Mouse (Mus musculus) megakaryocyte, embryonic 14.5 days (primary cell): ENCODE data around the gene Lmo1. TPM values are rescaled to one million over a fixed set of nuclear protein-coding genes. Genes with fewer than 3 reads are reported as not detected.

Experiments used
- H3K27me3 ChIP-seq: replicated peaks from 2 replicates; pipeline ENCODE3; 2012; ENCODE audit warnings: inconsistent platforms
- H3K36me3 ChIP-seq: replicated peaks from 2 replicates; pipeline ENCODE3; 2012; ENCODE audit warnings: low read length, inconsistent platforms, mixed read lengths
- H3K4me1 ChIP-seq: 2 replicates; pipeline ENCODE4 v1.6.1; 2012; ENCODE audit warnings: inconsistent platforms
- H3K4me3 ChIP-seq: replicated peaks from 2 replicates; pipeline ENCODE3; 2012; ENCODE audit warnings: moderate library complexity, mild to moderate bottlenecking, inconsistent platforms
- H3K9me3 ChIP-seq: 2 replicates; pipeline ENCODE4 v1.6.1; 2012; ENCODE audit warnings: inconsistent platforms
- FLI1 ChIP-seq: IDR thresholded peaks from 2 replicates; pipeline ENCODE4 v1.6.1; 2012; ENCODE audit warnings: low read length, inconsistent platforms, mixed read lengths
- GATA1 ChIP-seq: IDR thresholded peaks from 3 replicates; pipeline ENCODE4 v1.6.1; 2012; ENCODE audit warnings: mixed read lengths, low read length, inconsistent platforms, borderline replicate concordance
- polyA plus RNA-seq: library from polyadenylated mRNA; stranded (reverse); fragments of >175 nt; gene quantifications from 2 replicates; pipeline ENCODE4 v1.2.3, GENCODE M21; 2012; ENCODE audit warnings: low replicate concordance; ENCODE audit not compliant: insufficient read depth

The Lmo1 gene
- polyA plus RNA-seq = 0.58 TPM in 1 of 2 replicates, not detected in the other

- peaks cover 73% of the 10 kb centered on the region for H3K27me3 ChIP-seq
- H3K9me3 ChIP-seq = 0 out of 2 replicates have a peak, but pooled peaks cover 3% of the 10 kb centered on the region
- H3K4me3 ChIP-seq = peak within 1 kb of the TSS; percentile 73
- TF ChIP-seq GATA1 (no peak), FLI1 (no peak)
- H3K4me1 ChIP-seq = peaks cover 11% of the 10 kb centered on the region
- H3K36me3 ChIP-seq = no peaks in the 10 kb centered on the region
Measured at GRCm38 (mm10) chr7:109174949-109175669, at the start of gene Lmo1. TSS of gene Lmo1 (minus strand) at chr7:109175207.

- H3K9me3 ChIP-seq = no peaks in the 10 kb centered on the region
- H3K36me3 ChIP-seq = no peaks in the 10 kb centered on the region
- TF ChIP-seq GATA1 (no peak), FLI1 (no peak)
- no peaks in the 10 kb centered on the region for H3K4me1 ChIP-seq
- peaks cover 1% of the 10 kb centered on the region for H3K27me3 ChIP-seq
- no peak overlapping the region for H3K4me3 ChIP-seq
Measured at GRCm38 (mm10) chr7:109221716-109222110, 46.7 kb upstream of the Lmo1 start.

DNA sequence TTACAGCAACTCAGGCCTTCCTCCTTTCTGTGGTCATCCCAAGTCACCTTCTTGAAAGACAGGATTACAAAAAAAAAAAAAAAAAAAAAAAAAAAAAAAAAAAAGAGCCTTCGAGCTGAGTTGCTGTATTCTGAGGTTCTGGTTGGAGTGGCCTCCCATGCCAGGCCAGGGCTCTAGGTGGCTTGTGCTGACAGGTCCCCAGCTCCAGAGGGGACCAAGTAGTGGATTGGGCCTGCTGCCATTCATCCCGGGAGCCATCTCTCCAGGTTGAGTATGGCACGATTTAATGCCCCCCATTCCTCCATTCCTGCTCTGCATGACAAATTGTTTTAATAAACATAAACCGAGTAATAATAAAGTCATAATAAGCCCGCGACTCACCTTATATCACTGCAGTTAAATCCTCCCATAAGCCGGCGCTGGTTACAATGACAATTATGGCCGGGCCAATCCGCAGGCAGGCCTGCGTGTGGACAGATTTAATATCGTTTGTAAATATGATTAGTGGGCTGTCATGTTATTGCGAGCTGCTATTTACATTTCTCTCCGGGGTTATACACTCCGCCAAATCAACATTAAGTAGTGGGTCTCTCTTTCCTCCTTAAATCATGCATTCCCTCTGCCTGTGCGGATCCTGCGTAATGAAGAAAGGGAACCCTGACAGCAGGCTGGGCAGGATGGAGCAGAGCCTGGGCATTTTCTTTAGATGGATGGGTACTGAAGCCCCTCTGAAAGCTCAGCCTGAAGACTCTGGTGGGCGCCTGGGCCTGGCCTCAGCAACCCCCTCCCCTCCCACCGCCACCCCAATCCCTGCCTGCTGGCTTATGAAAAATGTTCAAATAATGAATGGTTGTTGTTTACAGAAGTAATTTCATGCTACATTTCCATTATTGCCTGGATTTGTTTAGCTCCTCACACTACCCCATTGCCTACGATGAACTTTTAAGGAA lies 46.0 kb upstream of the Lmo1 start:
- Histone ChIP-seq H3K36me3 (no peaks in the 10 kb centered on the region), H3K4me3 (no peak overlapping the region), H3K4me1 (no peaks in the 10 kb centered on the region), H3K9me3 (no peaks in the 10 kb centered on the region), H3K27me3 (peaks cover 1% of the 10 kb centered on the region)
- TF ChIP-seq FLI1 (no peak), GATA1 (no peak)

DNA sequence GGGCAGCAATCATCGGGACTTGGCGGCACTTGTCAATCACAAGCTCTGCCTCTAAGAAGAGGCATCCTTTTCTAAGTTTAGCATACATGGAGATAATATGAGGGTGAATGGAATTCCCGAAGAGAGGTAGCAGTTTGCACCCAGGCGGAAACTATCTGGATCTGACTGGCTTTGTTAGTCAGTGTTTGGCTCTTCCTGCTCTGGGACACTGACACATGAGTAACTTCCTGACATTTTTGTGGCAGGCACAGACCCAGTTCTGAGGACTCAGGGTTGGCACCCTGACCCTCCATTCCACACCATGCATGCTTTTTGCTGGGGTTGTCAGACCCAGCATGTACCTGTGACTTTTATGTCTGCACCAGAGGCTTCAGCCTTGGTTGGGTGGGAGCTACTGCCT lies 45.0 kb upstream of the Lmo1 start:
- no peak overlapping the region for H3K4me3 ChIP-seq
- TF ChIP-seq GATA1 = no peak
- TF ChIP-seq FLI1 = no peak
- no peaks in the 10 kb centered on the region for H3K36me3 ChIP-seq
- H3K27me3 ChIP-seq = peaks cover under 1% of the 10 kb centered on the region
- no peaks in the 10 kb centered on the region for H3K9me3 ChIP-seq
- H3K4me1 ChIP-seq = no peaks in the 10 kb centered on the region

GRCm38 (mm10) chr7:109218977-109219271 lies 43.9 kb upstream of the Lmo1 start:
- Histone ChIP-seq H3K4me3 (no peak overlapping the region), H3K9me3 (no peaks in the 10 kb centered on the region), H3K36me3 (no peaks in the 10 kb centered on the region), H3K4me1 (no peaks in the 10 kb centered on the region), H3K27me3 (no peaks in the 10 kb centered on the region)
- TF ChIP-seq FLI1 (no peak), GATA1 (no peak)

GRCm38 (mm10) chr7:109218130-109218976 lies 43.3 kb upstream of the Lmo1 start:
- no peaks in the 10 kb centered on the region for H3K27me3 ChIP-seq
- TF ChIP-seq GATA1 (no peak), FLI1 (no peak)
- no peaks in the 10 kb centered on the region for H3K9me3 ChIP-seq

DNA sequence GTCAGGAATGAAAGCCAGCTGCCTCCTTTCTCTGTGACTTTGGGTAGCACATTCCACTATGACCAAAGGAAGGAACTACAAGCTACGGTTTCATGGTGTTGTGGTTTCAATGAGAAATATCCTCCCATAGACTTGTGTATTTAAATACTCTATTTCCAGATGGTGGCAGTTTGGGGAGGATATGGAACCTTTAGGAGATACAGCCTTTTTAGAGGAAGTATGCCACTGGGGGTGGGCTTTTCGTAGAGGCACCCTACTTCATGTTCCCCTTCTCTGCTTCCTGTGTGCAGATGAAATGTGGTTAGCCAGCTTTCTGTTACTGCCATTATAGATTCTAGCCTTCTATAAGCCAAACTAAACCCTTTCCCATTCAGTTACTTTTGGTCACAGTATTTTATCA lies 34.8 kb upstream of the Lmo1 start:
- TF ChIP-seq FLI1 (no peak), GATA1 (no peak)
- Histone ChIP-seq H3K9me3 (peaks cover 4% of the 10 kb centered on the region; the same call in 1 of the 2 replicates), H3K27me3 (peaks cover 2% of the 10 kb centered on the region), H3K4me3 (no peak overlapping the region), H3K4me1 (peaks cover 6% of the 10 kb centered on the region), H3K36me3 (no peaks in the 10 kb centered on the region)

More at GRCm38 (mm10) chr7:109218130-109218976, 43.3 kb upstream of the Lmo1 start:
- Histone ChIP-seq H3K4me3 (no peak overlapping the region), H3K36me3 (no peaks in the 10 kb centered on the region), H3K4me1 (no peaks in the 10 kb centered on the region)

GRCm38 (mm10) chr7:109207811-109208210 lies 32.8 kb upstream of the Lmo1 start:
- no peaks in the 10 kb centered on the region for H3K36me3 ChIP-seq
- peaks cover 6% of the 10 kb centered on the region for H3K4me1 ChIP-seq
- peaks cover 2% of the 10 kb centered on the region for H3K27me3 ChIP-seq
- peaks cover 4% of the 10 kb centered on the region; the same call in 1 of the 2 replicates for H3K9me3 ChIP-seq
- H3K4me3 ChIP-seq = no peak overlapping the region
- TF ChIP-seq GATA1 (no peak), FLI1 (no peak)

DNA sequence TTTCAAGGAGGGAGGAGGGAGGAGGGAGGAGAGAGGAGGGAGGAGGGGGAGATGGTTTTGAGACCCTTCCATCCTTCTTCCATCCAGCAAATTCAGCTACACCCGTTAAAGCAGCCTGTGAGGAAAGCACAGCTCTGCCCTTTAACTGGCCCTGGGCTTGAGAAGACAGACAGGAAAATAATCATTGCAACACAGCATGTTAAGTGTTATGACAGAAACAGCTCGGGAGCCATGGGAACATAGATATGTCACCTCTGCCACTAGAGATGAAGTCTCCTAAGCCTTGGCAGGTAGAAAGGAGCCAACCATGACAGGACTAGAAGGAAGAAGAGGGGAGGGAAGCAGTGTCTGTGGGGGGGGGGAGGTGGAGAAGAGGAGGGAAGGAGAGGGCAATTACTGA lies 31.4 kb upstream of the Lmo1 start:
- Histone ChIP-seq H3K27me3 (no peaks in the 10 kb centered on the region), H3K4me3 (no peak overlapping the region), H3K9me3 (no peaks in the 10 kb centered on the region), H3K4me1 (peaks cover 6% of the 10 kb centered on the region), H3K36me3 (no peaks in the 10 kb centered on the region)
- TF ChIP-seq GATA1 (no peak), FLI1 (no peak)

DNA sequence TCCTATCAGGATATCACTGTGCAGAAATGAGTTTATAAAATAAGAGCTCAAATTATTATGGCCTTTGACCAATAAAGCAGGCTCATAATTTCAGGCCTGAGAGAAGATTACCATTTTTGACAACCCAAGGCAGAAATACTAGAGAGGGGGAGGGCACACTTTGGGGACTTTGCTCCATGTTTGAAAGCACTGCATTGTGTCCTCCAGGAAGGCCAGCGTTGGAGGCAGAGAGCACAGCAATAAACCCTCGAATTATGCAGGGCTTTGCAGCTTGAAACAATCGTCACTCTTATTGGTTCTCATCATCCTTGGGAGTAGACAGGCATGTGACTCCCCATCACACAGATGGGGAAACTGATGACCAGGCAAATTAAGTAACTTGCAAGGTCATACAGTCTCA lies 28.1 kb upstream of the Lmo1 start:
- no peaks in the 10 kb centered on the region for H3K4me1 ChIP-seq
- peaks cover 2% of the 10 kb centered on the region for H3K27me3 ChIP-seq
- no peak for TF ChIP-seq GATA1
- H3K9me3 ChIP-seq = no peaks in the 10 kb centered on the region
- no peak overlapping the region for H3K4me3 ChIP-seq
- no peaks in the 10 kb centered on the region for H3K36me3 ChIP-seq
